Mouse (Mus musculus): Measurements from ENCODE around the gene Nfyc. TPM values are rescaled to one million over a fixed set of nuclear protein-coding genes. Genes with fewer than 3 reads are reported as not detected.

Gene Nfyc
- total RNA-seq (2021), result 10 to 100 TPM; 44.4 to 70.7 TPM
- long read RNA-seq, experiment 1, transcript Nfyc-201 (10 exons, 1,932 nt), result major isoform, 24 of 52 reads
- long read RNA-seq, experiment 1, partial matches to known transcripts, result 4 of 52 reads
- long read RNA-seq, experiment 1, other reads (novel, unspliced or antisense), result 21 of 52 reads
- long read RNA-seq, experiment 2, transcript Nfyc-201 (10 exons, 1,932 nt), result major isoform, 18 of 37 reads
- long read RNA-seq, experiment 2, partial matches to known transcripts, result 3 of 37 reads
- long read RNA-seq, experiment 2, other reads (novel, unspliced or antisense), result 11 of 37 reads

- no peak for DNase-seq
These were observed at the start of gene Nfyc for GRCm38 (mm10) chr4:120831472-120831871. Nfyc (minus strand) TSS chr4:120831572.

DNA sequence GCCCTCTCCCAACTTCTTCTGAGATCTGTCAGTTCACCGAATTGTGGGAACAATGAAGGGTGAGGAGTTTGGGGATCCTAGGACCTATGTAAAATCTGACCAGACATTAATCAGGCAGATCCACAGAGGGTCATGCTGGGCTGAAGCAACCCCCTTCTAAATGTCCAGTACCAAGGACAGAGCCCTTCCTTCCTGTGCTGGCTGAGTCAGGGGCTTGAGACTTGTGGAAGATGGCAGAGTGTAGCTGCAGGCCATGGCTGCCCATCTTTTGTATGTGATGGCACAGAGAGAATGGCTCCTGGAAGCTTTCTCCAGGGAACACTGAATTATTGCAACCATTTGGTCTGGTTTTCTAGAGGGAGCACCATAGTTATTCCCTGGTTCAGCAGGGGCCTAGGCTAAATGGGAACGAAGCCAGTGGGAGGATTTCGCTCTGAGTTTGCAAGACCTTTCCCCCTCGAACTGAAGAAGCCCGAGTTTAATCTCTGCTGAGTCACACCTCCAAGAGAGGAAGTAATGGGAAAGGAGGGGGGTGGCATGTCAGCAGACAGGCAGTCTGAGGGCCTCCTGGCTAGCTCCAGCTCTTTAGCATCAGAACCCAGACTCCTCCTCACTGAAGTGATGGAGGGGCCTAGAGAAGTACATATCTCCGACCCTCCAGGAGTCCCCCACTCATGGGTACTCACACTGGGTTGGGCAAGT is 49.5 kb upstream of the Nfyc start:
- no peak for DNase-seq

DNA sequence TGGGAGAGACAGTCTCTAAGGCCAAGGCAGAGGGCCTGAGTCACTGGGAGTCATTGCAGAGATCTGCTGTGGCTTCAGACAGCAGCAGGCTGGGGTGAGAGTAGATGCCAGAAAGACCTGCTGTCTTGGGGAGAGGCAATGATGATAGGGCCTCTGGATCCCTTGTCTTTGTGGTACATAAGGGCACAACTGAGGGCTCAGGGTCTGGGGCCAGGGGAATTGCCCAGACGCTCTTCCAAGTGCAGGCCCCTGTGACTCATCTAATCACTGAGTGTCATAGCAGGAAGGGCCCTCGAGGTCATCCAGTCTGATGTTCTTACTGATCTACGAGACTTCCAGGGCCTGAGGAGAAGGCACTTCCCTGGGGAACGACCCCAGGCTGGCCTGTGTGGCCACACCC is 48.0 kb upstream of the Nfyc start:
- peak; percentile 14 for DNase-seq

GRCm38 (mm10) chr4:120878728-120879127 is 47.4 kb upstream of the Nfyc start:
- DNase-seq, result no peak

DNA sequence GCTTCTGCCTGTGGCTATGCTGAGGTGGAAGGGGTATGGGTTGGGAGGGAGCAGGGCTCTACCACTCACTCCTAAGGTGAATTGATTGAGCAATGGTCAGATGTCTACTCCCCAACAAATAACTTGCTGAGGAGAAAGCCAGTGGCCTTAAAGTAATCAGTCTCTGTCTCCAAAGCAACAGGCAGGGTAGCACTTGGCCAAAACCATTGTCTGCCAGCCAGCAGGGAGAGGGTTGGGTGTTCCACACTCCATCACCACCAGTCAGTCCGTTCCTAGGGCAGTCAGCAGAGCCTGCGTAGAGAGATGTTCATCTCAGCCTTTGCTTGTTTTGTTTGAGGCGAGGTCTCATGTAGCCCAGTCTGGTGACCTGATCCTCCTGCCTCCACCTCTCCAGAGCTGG is 44.6 kb upstream of the Nfyc start:
- no peak for DNase-seq

GRCm38 (mm10) chr4:120870262-120870748 is 38.9 kb upstream of the Nfyc start:
- DNase-seq, result no peak

DNA sequence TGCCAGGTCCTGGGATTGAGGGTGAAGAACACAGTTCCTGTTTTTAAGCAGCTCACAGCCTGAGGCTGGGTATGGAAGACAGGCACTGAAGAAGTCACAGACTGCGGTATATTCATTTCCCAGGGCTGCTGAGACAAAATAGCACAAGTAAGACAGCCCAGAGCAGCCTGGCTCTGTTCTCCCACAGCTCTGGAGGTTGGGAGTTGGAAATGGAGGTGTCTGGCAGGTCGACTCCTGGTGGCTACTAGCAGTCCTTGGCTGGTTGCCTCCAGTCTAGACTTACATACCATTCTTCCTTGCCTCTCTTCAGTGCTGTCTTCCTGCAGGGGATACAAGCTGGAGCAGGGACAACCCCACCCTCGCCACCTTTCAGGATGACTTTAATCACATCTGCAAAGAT is 37.6 kb upstream of the Nfyc start:
- DNase-seq, result no peak

DNA sequence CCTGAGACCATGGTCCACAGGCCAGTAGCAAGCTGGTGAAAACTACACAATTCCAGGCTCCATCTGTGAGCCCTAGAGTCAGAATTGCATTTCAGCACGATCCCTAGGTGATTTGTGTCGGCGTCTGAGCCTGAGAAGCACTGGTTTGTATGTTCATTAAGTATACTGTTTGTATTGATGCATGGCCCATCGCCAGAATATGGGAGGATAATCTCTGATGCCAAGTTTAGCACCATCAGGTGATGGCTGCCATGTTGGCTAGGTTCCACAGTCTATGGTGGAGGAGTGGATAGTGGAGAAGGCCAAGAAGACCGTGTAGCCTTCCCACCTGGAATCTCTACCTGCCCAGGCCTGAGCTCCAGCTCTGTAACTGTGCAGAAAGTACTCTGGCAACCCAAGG is 36.9 kb upstream of the Nfyc start:
- DNase-seq, result no peak

DNA sequence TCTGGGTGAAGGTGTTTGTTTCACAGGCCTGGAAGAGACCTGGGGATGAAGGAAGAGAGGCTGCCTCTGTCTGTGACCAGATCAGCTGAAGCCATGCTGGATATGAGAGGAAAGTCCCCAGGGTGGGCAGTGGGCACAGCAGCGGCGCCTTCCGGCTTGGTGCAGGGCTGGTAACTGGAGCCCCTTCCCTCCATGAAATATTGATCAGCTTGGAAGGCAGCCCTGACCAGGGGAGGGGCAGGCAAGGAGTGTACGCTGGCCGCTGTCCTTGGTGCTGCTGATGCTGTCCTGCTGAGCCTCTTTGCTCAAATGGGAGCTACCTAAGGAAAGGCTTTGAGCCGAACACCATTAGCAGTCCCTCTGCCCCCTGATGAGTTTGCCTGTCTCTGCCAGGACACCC is 34.8 kb upstream of the Nfyc start:
- peak; percentile 69 for DNase-seq

- no peak for DNase-seq
These were observed 28.5 kb upstream of the Nfyc start for GRCm38 (mm10) chr4:120859865-120860264.

DNA sequence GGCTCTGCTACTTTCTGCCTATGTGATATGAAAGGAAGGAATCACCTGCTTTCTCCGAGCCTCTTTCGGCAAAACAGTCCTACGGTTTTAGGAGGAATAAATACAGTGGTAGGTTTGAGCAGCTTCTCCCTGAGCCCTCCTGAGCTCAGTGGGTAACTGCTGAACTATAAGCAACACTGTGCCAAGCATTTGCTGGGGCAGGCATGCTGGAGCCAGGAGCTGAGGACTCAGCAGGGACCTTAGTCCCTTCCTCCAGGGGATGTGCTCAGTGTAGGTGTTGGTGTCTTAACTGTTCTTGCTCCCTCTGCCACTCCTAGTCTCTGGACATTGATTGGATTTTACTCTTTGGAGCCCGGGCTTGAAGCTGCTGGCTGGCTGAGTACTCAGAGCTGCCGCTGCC is 25.0 kb upstream of the Nfyc start:
- DNase-seq, result no peak

GRCm38 (mm10) chr4:120855360-120856060 is 24.1 kb upstream of the Nfyc start:
- no peak for DNase-seq

DNA sequence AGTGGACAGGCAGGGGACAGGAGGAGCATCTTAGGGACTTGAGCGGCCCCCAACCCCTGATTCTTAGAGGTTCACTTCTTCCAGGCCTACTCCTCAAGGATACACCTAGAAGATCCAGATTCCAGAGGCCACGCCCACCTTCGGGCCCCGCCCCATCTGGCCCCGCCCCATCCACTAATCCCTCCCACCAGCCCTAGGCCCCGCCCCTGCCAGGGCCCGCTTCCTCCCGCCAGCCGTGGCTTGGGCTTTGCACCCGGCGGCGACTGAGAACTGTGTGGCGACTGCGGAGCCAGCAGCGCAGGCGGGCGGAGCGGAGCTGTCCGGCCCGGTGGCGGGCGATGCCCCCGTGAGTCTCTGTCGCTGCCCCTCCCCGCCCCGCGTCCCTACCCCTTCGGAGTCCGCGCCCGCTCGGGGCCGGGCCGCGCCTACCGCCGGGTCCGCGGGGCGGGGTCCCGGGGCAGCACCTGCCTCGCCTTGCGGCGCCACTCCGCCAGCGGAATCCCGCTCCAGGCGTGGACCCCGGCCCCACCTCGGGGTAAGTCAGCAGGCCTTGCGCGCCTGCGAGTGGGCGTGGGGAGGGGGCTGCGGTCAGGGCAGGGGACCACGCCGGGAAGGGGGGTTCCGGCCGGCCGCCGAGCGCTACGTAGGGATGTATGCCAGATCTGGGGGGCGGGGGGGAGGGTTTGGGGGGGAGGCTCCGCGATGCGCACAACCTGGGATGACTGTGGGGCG is 23.4 kb upstream of the Nfyc start, which contains the start of gene Rims3:
Rims3 (plus strand) TSS at position 229 of the 732 bp plus-strand sequence.
- DNase-seq, result peak; percentile 74

DNA sequence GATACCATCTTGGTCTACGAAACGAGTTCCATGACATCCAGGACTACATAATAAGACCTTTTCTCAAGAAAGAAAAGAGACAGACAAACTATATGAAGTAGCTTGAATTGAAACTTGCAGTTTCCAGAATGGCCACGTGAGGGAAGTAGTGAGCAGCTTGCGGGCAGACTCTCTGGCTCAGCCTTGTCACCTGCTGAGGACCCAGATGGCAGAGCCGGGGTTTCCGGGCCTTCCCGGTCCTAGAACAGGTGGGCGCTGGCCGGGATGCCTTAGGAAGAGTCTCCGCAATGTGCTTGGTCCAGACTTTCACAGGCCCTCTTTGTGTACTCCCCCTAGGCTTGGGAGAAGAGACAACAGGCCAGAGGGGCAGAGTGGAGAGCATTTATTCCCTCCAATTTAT is 19.6 kb upstream of the Nfyc start:
- peak; percentile 80 for DNase-seq

DNA sequence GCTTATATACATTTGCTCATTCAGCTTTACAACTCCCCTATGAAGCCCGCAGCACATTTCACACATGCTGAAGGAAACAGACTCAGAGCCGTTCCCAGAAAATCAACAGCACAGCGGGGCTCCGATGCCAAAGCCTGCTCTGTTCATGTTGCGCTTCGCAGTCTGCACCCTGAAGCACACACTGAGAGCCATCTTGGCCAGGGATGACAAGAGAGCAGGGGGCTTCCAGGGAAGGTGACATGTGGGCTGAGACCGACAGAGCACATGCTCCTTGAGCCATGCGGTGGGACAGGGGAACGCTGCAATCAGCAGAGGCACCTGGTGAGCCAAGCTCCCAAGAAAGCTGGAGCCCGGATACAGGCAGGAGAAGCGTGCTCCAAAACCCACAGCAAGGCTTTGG is 18.1 kb upstream of the Nfyc start:
- no peak for DNase-seq

- DNase-seq, result no peak
These were observed 17.5 kb upstream of the Nfyc start for GRCm38 (mm10) chr4:120848909-120849308.

- DNase-seq, result no peak
These were observed 13.7 kb upstream of the Nfyc start for GRCm38 (mm10) chr4:120845098-120845497.

DNA sequence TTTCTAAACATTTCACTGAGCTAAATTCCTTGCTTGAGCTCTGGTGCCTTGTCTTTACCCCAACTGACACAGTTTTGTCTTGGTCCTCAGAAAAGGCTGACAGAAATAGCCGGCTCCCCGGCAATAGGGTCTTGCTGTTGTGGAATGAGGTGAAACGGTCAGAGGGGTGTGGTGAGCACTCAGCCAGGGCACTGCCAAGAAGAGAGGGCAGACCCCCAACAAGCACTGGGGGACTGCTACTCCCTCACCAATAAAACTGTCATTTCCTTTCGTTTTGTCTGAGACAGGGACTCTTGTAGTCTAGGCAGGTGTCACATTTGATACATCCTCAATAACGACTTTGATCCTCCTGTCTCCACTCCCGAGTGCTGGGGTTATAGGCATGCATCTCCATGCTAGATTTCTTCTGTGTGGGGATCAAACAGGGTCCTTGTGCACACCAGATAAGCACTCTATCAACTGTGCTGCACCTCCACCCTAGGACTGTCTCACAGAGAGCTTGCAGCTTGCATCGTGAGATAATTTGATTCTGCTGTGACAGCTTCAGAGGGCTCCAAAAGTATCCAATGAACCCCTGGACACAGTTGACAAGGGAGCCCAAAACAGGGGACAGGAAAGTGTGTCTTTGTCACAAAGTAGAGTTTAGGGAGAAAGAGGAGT is 13.2 kb upstream of the Nfyc start:
- no peak for DNase-seq

DNA sequence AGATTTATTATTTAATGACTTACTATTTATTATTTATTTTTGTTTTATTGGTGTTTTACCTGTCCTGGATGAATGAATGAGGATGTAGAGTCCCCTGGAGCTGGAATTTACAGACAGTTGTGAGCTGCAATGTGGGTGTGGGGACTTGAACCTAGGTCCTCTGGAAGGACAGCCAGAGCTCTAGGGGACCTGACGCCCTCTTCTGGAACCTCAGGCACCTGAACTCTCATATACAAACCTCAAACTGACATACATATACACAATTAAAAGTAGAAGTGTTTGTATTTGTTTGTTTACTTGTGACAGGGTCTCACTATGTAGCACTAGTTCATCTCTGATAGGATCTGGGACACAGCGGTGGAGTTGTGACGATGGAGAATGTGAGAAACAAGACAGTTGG is 10.0 kb upstream of the Nfyc start:
- no peak for DNase-seq

DNA sequence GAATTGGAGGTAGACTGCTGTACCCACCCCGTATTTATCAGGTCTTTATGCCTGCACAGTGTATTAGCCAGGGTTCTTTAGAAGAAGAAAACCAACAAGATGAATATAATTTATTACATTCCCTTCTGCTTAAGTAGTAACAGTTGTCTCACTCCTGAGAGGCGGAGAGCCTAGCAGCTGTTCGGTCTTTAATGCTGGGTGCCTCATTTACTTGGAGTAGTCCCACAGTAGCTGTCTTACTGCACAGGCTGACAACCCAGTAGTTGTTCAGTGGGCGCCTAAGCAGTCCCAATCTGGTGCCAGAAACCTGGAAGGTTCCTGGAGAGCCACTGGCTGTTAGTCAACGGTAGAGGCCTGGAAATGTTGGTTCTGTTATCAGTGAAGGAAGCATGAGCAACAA is 605 bp downstream of the Nfyc start:
- DNase-seq, result no peak

DNA sequence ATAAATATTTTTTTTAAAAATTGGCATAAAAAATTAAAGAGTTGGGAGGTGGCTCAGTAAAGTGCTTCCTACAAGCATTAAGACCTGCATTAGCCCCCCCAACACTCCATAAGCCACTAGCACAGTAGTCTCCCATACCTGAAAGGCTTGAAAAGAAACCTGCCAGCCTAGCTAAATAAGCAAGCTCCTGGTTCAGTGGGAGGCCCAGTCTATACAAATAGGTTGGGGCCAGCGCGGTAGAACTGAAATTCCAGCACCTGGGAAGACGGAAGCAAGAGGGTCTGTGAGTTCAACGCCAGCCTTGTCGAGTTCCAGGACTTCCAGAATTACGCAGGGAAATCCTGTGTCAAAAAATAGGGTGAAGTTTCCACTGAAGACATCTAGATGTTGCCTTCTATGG is 5.0 kb downstream of the Nfyc start:
- DNase-seq, result no peak
